ENCODE assay signal across 10 mouse cellular contexts in genomic region chr17:57180363-57180762, GRCm38 (mm10). TPM values are rescaled to one million over a fixed set of nuclear protein-coding genes. Genes with fewer than 3 reads are reported as not detected.
DNase-seq lines count a peak whose midpoint lies in the region; ATAC-seq and TF ChIP-seq lines count a peak whose summit lies in the region.
"Had no signal": no experiment of that assay in that cellular context is flagged by ENCODE, and none has a peak within 500 bp of the region (broad histone marks: within the 10 kb centered on the region; RNA-seq: fewer than 3 reads in every experiment).

No protein-coding gene starts in this region.

- no peaks in the 10 kb centered on the region for H3K36me3 ChIP-seq in intestine, postnatal 0 days (ENCODE audit: control insufficient read depth, insufficient read depth)
- H3K36me3 ChIP-seq in intestine, embryonic 15.5 days, result no peaks in the 10 kb centered on the region
- H3K36me3 ChIP-seq in ES-Bruce4 (ENCODE audit: control insufficient read depth, insufficient read depth, low read length, poor library complexity, severe bottlenecking), result no peaks in the 10 kb centered on the region
- H3K36me3 ChIP-seq: embryonic facial prominence, embryonic 13.5 days; limb, embryonic 12.5 days had no signal

- peak; percentile 59 for TF ChIP-seq CTCF in intestine, postnatal 0 days (IDR thresholded peaks at IDR 0.05; ENCODE audit: low read depth)
- TF ChIP-seq CTCF in ES-Bruce4 (IDR thresholded peaks at IDR 0.05; ENCODE audit: low read depth, low read length), result peak; percentile 65

- no peak overlapping the region for H3K4me2 ChIP-seq in intestine, postnatal 0 days (replicated peaks; ENCODE audit: low read depth)
- H3K4me2 ChIP-seq in intestine, embryonic 15.5 days (replicated peaks), result no peak overlapping the region
- H3K4me2 ChIP-seq: embryonic facial prominence, embryonic 13.5 days; limb, embryonic 12.5 days had no signal

- H3K4me1 ChIP-seq in intestine, postnatal 0 days (replicated peaks; ENCODE audit: control insufficient read depth, insufficient read depth, low read length), result no peaks in the 10 kb centered on the region
- no peaks in the 10 kb centered on the region for H3K4me1 ChIP-seq in intestine, embryonic 15.5 days (replicated peaks)
- no peaks in the 10 kb centered on the region for H3K4me1 ChIP-seq in ES-Bruce4 (ENCODE audit: control insufficient read depth, insufficient read depth, low read length)
- H3K4me1 ChIP-seq: embryonic facial prominence, embryonic 13.5 days; limb, embryonic 12.5 days had no signal

- WGBS in intestine, postnatal 0 days, result 36% methylated on average over 8 of the region's 8 CpGs
- 33% methylated on average over 8 of the region's 8 CpGs for WGBS in intestine, embryonic 15.5 days

- no peak overlapping the region for H3K4me3 ChIP-seq in intestine, postnatal 0 days (ENCODE audit: low read depth, low read length)
- no peak overlapping the region for H3K4me3 ChIP-seq in intestine, embryonic 15.5 days (replicated peaks)
- H3K4me3 ChIP-seq in ES-Bruce4 (ENCODE audit: low read depth, low read length), result no peak overlapping the region
- H3K4me3 ChIP-seq: embryonic facial prominence, embryonic 13.5 days; limb, embryonic 12.5 days had no signal

- H3K27ac ChIP-seq in intestine, postnatal 0 days (ENCODE audit: low read depth, low read length), result no peak overlapping the region
- no peak overlapping the region for H3K27ac ChIP-seq in intestine, embryonic 15.5 days
- no peak overlapping the region for H3K27ac ChIP-seq in ES-Bruce4 (ENCODE audit: insufficient read depth, low read length)
- H3K27ac ChIP-seq: embryonic facial prominence, embryonic 13.5 days; limb, embryonic 12.5 days had no signal

- no peaks in the 10 kb centered on the region for H3K27me3 ChIP-seq in intestine, postnatal 0 days (replicated peaks; ENCODE audit: control insufficient read depth, insufficient read depth, low read length)
- no peaks in the 10 kb centered on the region for H3K27me3 ChIP-seq in intestine, embryonic 15.5 days (replicated peaks)
- no peaks in the 10 kb centered on the region for H3K27me3 ChIP-seq in ES-Bruce4 (ENCODE audit: control insufficient read depth, insufficient read depth, low read length, poor library complexity, severe bottlenecking)
- H3K27me3 ChIP-seq: embryonic facial prominence, embryonic 13.5 days; limb, embryonic 12.5 days had no signal

- no peak for TF ChIP-seq POLR2A in ES-Bruce4 (IDR thresholded peaks at IDR 0.05; ENCODE audit: insufficient read depth, low read length)

- H3K9me3 ChIP-seq in intestine, postnatal 0 days (ENCODE audit: control insufficient read depth), result no peaks in the 10 kb centered on the region
- H3K9me3 ChIP-seq in intestine, embryonic 15.5 days, result no peaks in the 10 kb centered on the region
- H3K9me3 ChIP-seq in ES-Bruce4 (replicated peaks; ENCODE audit: control insufficient read depth, insufficient read depth, low read length, poor library complexity, severe bottlenecking), result no peaks in the 10 kb centered on the region
- H3K9me3 ChIP-seq: embryonic facial prominence, embryonic 13.5 days; limb, embryonic 12.5 days had no signal

- no peak for ATAC-seq in intestine, postnatal 0 days
- no peak for ATAC-seq in intestine, embryonic 15.5 days
- ATAC-seq in common myeloid progenitor, adult 5-6 weeks (replicated peaks; ENCODE audit: low read depth, poor library complexity, severe bottlenecking), result peak; percentile 83

- intact Hi-C loops in left cerebral cortex, postnatal 14 days (cut with DNase I), result no loop called here

- DNase-seq in retina, postnatal 1 day, result peak; percentile 11
- DNase-seq in right cerebral cortex, postnatal 10 days (ENCODE audit: low spot score in 2 of 2), result no peak
- DNase-seq in right cerebral cortex, postnatal 25 days, result no peak
- DNase-seq in left cerebral cortex, postnatal 14 days (ENCODE audit: low spot score in 2 of 2), result no peak

- TF ChIP-seq EP300 in ES-Bruce4 (IDR thresholded peaks at IDR 0.05; ENCODE audit: insufficient read depth, low read depth, low read length), result no peak

- H3K9ac ChIP-seq in intestine, postnatal 0 days (ENCODE audit: low read depth, low read length), result no peak overlapping the region
- no peak overlapping the region for H3K9ac ChIP-seq in intestine, embryonic 15.5 days
- H3K9ac ChIP-seq in ES-Bruce4 (ENCODE audit: low read depth, poor library complexity, severe bottlenecking), result no peak overlapping the region
- H3K9ac ChIP-seq: embryonic facial prominence, embryonic 13.5 days; limb, embryonic 12.5 days had no signal

RNA-seq across cellular contexts. Expression of gene Tnfsf14, which starts 13.6 kb away (rescaled TPM):
- 0.10 and 0.12 TPM in 2 replicates for polyA plus RNA-seq in intestine, postnatal 0 days (2015; fragmentation: Nextera tagmentation; extraction: Ambion mirVana)
- 0.23 and 0.29 TPM in 2 replicates for polyA plus RNA-seq in intestine, embryonic 15.5 days (2015; fragmentation: Nextera tagmentation; extraction: Ambion mirVana)
- not detected in 2 replicates for polyA plus RNA-seq in ES-Bruce4 (2011; ENCODE audit: insufficient read depth, insufficient read length, low read depth, missing spikeins)
- 7.2 and 9.0 TPM in 2 replicates for total RNA-seq in common myeloid progenitor, adult 5-6 weeks (2017)
- total RNA-seq in left cerebral cortex, postnatal 14 days (2021), result not detected
- polyA plus RNA-seq: embryonic facial prominence, embryonic 13.5 days had no signal

RNA-seq across cellular contexts. Expression of gene Cd70, which starts 30.8 kb away (rescaled TPM):
- not detected in 2 replicates for polyA plus RNA-seq in intestine, postnatal 0 days (2015; fragmentation: Nextera tagmentation; extraction: Ambion mirVana)
- 0.23 TPM in 1 of 2 replicates, not detected in the other for polyA plus RNA-seq in intestine, embryonic 15.5 days (2015; fragmentation: Nextera tagmentation; extraction: Ambion mirVana)
- polyA plus RNA-seq in ES-Bruce4 (2011; ENCODE audit: insufficient read depth, insufficient read length, low read depth, missing spikeins), result not detected in 2 replicates
- not detected in 2 replicates for total RNA-seq in common myeloid progenitor, adult 5-6 weeks (2017)
- total RNA-seq in left cerebral cortex, postnatal 14 days (2021), result not detected
- polyA plus RNA-seq: embryonic facial prominence, embryonic 13.5 days; limb, embryonic 12.5 days had no signal

RNA-seq across cellular contexts. Expression of gene C3, which starts 47.6 kb away (rescaled TPM):
- 19.5 TPM in 2 replicates for polyA plus RNA-seq in intestine, postnatal 0 days (2015; fragmentation: Nextera tagmentation; extraction: Ambion mirVana)
- polyA plus RNA-seq in intestine, embryonic 15.5 days (2015; fragmentation: Nextera tagmentation; extraction: Ambion mirVana), result 4.3 and 7.7 TPM in 2 replicates
- polyA plus RNA-seq in ES-Bruce4 (2011; ENCODE audit: insufficient read depth, insufficient read length, low read depth, missing spikeins), result 0.94 TPM in 1 of 2 replicates, not detected in the other
- total RNA-seq in common myeloid progenitor, adult 5-6 weeks (2017), result 8.4 and 19.3 TPM in 2 replicates
- under 1 TPM; 0.46 to 0.53 TPM for total RNA-seq in left cerebral cortex, postnatal 14 days (2021)
